Mouse (Mus musculus) mouse embryonic stem cell (cell line): Measurements from ENCODE around the gene Wls.

Experiments used
- in situ Hi-C, 2 experiments: fragments of 300-500 bp; cut with MboI; formaldehyde crosslinking; loops; 1 replicate in 1 of 2; 3 replicates in 1 of 2; pipeline ENCODE4 v1.14.3; 2019 to 2020; ENCODE audit warnings: low sequenced_read_pairs in 2 of 2, low pct_unique_long_range_greater_than_20kb in 1 of 2, mixed read lengths in 1 of 2; ENCODE audit not compliant: unreplicated experiment in 1 of 2

Wls gene

GRCm38 (mm10) chr3:159839481-159839880 is at the start of gene Wls:
TSS of gene Wls (plus strand) at chr3:159839672.
- in situ Hi-C loops: no loop called here

GRCm38 (mm10) chr3:159789781-159790180 is 49.7 kb upstream of the Wls start:
- in situ Hi-C loops: no loop called here

- in situ Hi-C loops: no loop called here
These were observed 7.9 kb upstream of the Wls start for GRCm38 (mm10) chr3:159831535-159831934.

- in situ Hi-C loops: no loop called here
These were observed 737 bp downstream of the Wls start for GRCm38 (mm10) chr3:159840002-159840816.

- in situ Hi-C loops: no loop called here
These were observed 1.4 kb downstream of the Wls start for GRCm38 (mm10) chr3:159840817-159841390.

GRCm38 (mm10) chr3:159841458-159841857 is 2.0 kb downstream of the Wls start:
- in situ Hi-C loops: no loop called here

GRCm38 (mm10) chr3:159843135-159843534 is 3.7 kb downstream of the Wls start:
- in situ Hi-C loops: no loop called here

GRCm38 (mm10) chr3:159847410-159848016 is 8.0 kb downstream of the Wls start:
- in situ Hi-C loops: no loop called here

GRCm38 (mm10) chr3:159848156-159848555 is 8.7 kb downstream of the Wls start:
- in situ Hi-C loops: no loop called here

GRCm38 (mm10) chr3:159851476-159851875 is 12.0 kb downstream of the Wls start:
- in situ Hi-C loops: no loop called here

GRCm38 (mm10) chr3:159851980-159852379 is 12.5 kb downstream of the Wls start:
- in situ Hi-C loops: no loop called here

- in situ Hi-C loops: no loop called here
These were observed 17.6 kb downstream of the Wls start for GRCm38 (mm10) chr3:159857112-159857511.

- in situ Hi-C loops: no loop called here
These were observed 26.2 kb downstream of the Wls start for GRCm38 (mm10) chr3:159865691-159866090.

GRCm38 (mm10) chr3:159878983-159879382 is 39.5 kb downstream of the Wls start:
- in situ Hi-C loops: no loop called here

GRCm38 (mm10) chr3:159883325-159883724 is 43.9 kb downstream of the Wls start:
- in situ Hi-C loops: no loop called here

GRCm38 (mm10) chr3:159884802-159885201 is 45.3 kb downstream of the Wls start:
- in situ Hi-C loops: no loop called here

- in situ Hi-C loops: no loop called here
These were observed 45.8 kb downstream of the Wls start for GRCm38 (mm10) chr3:159885271-159885670.

GRCm38 (mm10) chr3:159885781-159886400 is 46.4 kb downstream of the Wls start:
- in situ Hi-C loops: no loop called here
